Mouse (Mus musculus) kidney, embryonic 14.5 days (tissue): Measurements from ENCODE around the gene Ankrd39. TPM values are rescaled to one million over a fixed set of nuclear protein-coding genes. Genes with fewer than 3 reads are reported as not detected.

Source experiments
- ATAC-seq: fragments of 200-750 bp; cut with Nextera tagmentation; 2 replicates; pipeline ENCODE4 v1.8.0; 2017; ENCODE audit warnings: moderate number of reproducible peaks, mild to moderate bottlenecking, moderate TSS enrichment, moderate library complexity; ENCODE audit not compliant: low FRiP score, low TSS enrichment
- H3K27ac ChIP-seq: fragments of 300-500 bp; sonication (generic); 2 replicates; pipeline ENCODE4 v1.5.1; 2014; ENCODE audit warnings: low read depth, mild to moderate bottlenecking, low read length, moderate library complexity, mixed read lengths
- H3K27me3 ChIP-seq: fragments of 300-500 bp; sonication (generic); 2 replicates; pipeline ENCODE4 v1.6.1; 2014; ENCODE audit warnings: mild to moderate bottlenecking, low read length; ENCODE audit not compliant: control insufficient read depth, insufficient read depth
- H3K36me3 ChIP-seq: fragments of 300-500 bp; sonication (generic); 2 replicates; pipeline ENCODE4 v1.6.1; 2014; ENCODE audit warnings: low read length, mixed read lengths; ENCODE audit not compliant: control insufficient read depth, insufficient read depth
- H3K4me1 ChIP-seq: fragments of 300-500 bp; sonication (generic); 2 replicates; pipeline ENCODE4 v1.6.1; 2014; ENCODE audit warnings: low read length, mixed read lengths; ENCODE audit not compliant: control insufficient read depth, insufficient read depth
- H3K4me2 ChIP-seq: fragments of 300-500 bp; sonication (generic); replicated peaks from 2 replicates; pipeline ENCODE4 v1.6.1; 2014; ENCODE audit warnings: low read depth, mild to moderate bottlenecking, low read length
- H3K4me3 ChIP-seq: fragments of 300-500 bp; sonication (generic); 2 replicates; pipeline ENCODE4 v1.5.1; 2014; ENCODE audit warnings: mild to moderate bottlenecking, low read length
- H3K9ac ChIP-seq: fragments of 300-500 bp; sonication (generic); 2 replicates; pipeline ENCODE4 v1.6.1; 2014; ENCODE audit warnings: low read depth, mild to moderate bottlenecking, low read length, moderate library complexity
- H3K9me3 ChIP-seq: fragments of 300-500 bp; sonication (generic); 2 replicates; pipeline ENCODE4 v1.6.1; 2016; ENCODE audit warnings: low read length; ENCODE audit not compliant: control insufficient read depth
- WGBS: fragments of 180-500 bp; shearing (Covaris S2); extraction: QIAGEN DNeasy Blood & Tissue Kit; methylation state at CpG from one replicate; pipeline ENCODE4 v1.1.7; 2014; 5-methylcytosine and 5-hydroxymethylcytosine counted together
- polyA plus RNA-seq: library from polyadenylated mRNA; unstranded; fragments of >200 nt; fragmentation: Nextera tagmentation; extraction: Ambion mirVana; gene quantifications from 2 replicates; pipeline ENCODE4 v1.2.1, GENCODE M21; 2014

Ankrd39 gene
- polyA plus RNA-seq, 1 experiment from 2014 or later = 22.7 TPM

- no peak overlapping the region for H3K9ac ChIP-seq
- peaks cover 68% of the 10 kb centered on the region for H3K36me3 ChIP-seq
- H3K4me2 ChIP-seq = no peak overlapping the region
- 49% methylated on average over 9 of the region's 9 CpGs for WGBS
- H3K27ac ChIP-seq = 0 out of 2 replicates have a peak overlapping the region, but pooled peaks have one; percentile 37
- ATAC-seq = peak; percentile 17; the same call in 1 of the 2 replicates
- no peaks in the 10 kb centered on the region for H3K27me3 ChIP-seq
- H3K4me1 ChIP-seq = no peaks in the 10 kb centered on the region
- H3K9me3 ChIP-seq = no peaks in the 10 kb centered on the region
- H3K4me3 ChIP-seq = no peak overlapping the region
Observed at GRCm38 (mm10) chr1:36523332-36524013, 23.8 kb downstream of the Ankrd39 start.

GRCm38 (mm10) chr1:36522210-36522609 is 25.0 kb downstream of the Ankrd39 start:
- Histone ChIP-seq H3K27ac (no peak overlapping the region), H3K4me3 (no peak overlapping the region), H3K4me1 (no peaks in the 10 kb centered on the region), H3K9me3 (no peaks in the 10 kb centered on the region), H3K9ac (no peak overlapping the region), H3K27me3 (no peaks in the 10 kb centered on the region), H3K36me3 (peaks cover 68% of the 10 kb centered on the region), H3K4me2 (no peak overlapping the region)
- no peak for ATAC-seq
- 90% methylated on average over 7 of the region's 7 CpGs for WGBS

- ATAC-seq = no peak
- no peak overlapping the region for H3K27ac ChIP-seq
- H3K27me3 ChIP-seq = no peaks in the 10 kb centered on the region
- 0 out of 2 replicates have a peak, but pooled peaks cover 3% of the 10 kb centered on the region for H3K4me1 ChIP-seq
- 70% methylated on average over 11 of the region's 11 CpGs for WGBS
- H3K36me3 ChIP-seq = peaks cover 57% of the 10 kb centered on the region
- H3K9me3 ChIP-seq = no peaks in the 10 kb centered on the region
- H3K4me3 ChIP-seq = no peak overlapping the region
- H3K4me2 ChIP-seq = no peak overlapping the region
- H3K9ac ChIP-seq = no peak overlapping the region
Observed at GRCm38 (mm10) chr1:36519626-36520025, 27.6 kb downstream of the Ankrd39 start.

GRCm38 (mm10) chr1:36518259-36518658 is 29.0 kb downstream of the Ankrd39 start:
- Histone ChIP-seq H3K27me3 (no peaks in the 10 kb centered on the region), H3K27ac (no peak overlapping the region), H3K4me3 (no peak overlapping the region), H3K9ac (no peak overlapping the region), H3K4me1 (peaks cover 15% of the 10 kb centered on the region), H3K36me3 (peaks cover 44% of the 10 kb centered on the region), H3K9me3 (no peaks in the 10 kb centered on the region), H3K4me2 (no peak overlapping the region)
- no peak for ATAC-seq
- 75% methylated on average over 3 of the region's 3 CpGs for WGBS

GRCm38 (mm10) chr1:36513718-36514117 is 33.5 kb downstream of the Ankrd39 start:
- WGBS = 50% methylated on average over 2 of the region's 2 CpGs

GRCm38 (mm10) chr1:36513310-36513709 is 33.9 kb downstream of the Ankrd39 start:
- H3K4me3 ChIP-seq = peak overlapping the region; percentile 92
- no peak overlapping the region for H3K27ac ChIP-seq
- 15% methylated on average over 1 of the region's 1 CpGs for WGBS
- no peak for ATAC-seq
- 0 out of 2 replicates have a peak, but pooled peaks cover 6% of the 10 kb centered on the region for H3K36me3 ChIP-seq
- H3K4me1 ChIP-seq = peaks cover 18% of the 10 kb centered on the region
- peak overlapping the region; percentile 69 for H3K4me2 ChIP-seq
- H3K9ac ChIP-seq = peak overlapping the region; percentile 89
- no peaks in the 10 kb centered on the region for H3K27me3 ChIP-seq
- no peaks in the 10 kb centered on the region for H3K9me3 ChIP-seq

More at GRCm38 (mm10) chr1:36513718-36514117, 33.5 kb downstream of the Ankrd39 start:
- H3K27me3 ChIP-seq = no peaks in the 10 kb centered on the region
- peak overlapping the region; percentile 69 for H3K4me2 ChIP-seq
- H3K9me3 ChIP-seq = no peaks in the 10 kb centered on the region
- H3K9ac ChIP-seq = peak overlapping the region; percentile 89; the same call in 1 of the 2 replicates
- H3K4me1 ChIP-seq = peaks cover 18% of the 10 kb centered on the region
- H3K4me3 ChIP-seq = peak overlapping the region; percentile 92
- ATAC-seq = no peak
- no peak overlapping the region for H3K27ac ChIP-seq
- 0 out of 2 replicates have a peak, but pooled peaks cover 6% of the 10 kb centered on the region for H3K36me3 ChIP-seq

GRCm38 (mm10) chr1:36512966-36513280 is 34.3 kb downstream of the Ankrd39 start:
- peak overlapping the region; percentile 78; the same call in 1 of the 2 replicates for H3K27ac ChIP-seq
- H3K36me3 ChIP-seq = peaks cover 6% of the 10 kb centered on the region; the same call in 1 of the 2 replicates
- H3K4me1 ChIP-seq = peaks cover 18% of the 10 kb centered on the region
- peak overlapping the region; percentile 69 for H3K4me2 ChIP-seq
- H3K4me3 ChIP-seq = peak overlapping the region; percentile 92
- no peaks in the 10 kb centered on the region for H3K9me3 ChIP-seq
- H3K9ac ChIP-seq = peak overlapping the region; percentile 89
- H3K27me3 ChIP-seq = no peaks in the 10 kb centered on the region
- no peak for ATAC-seq
- under 1% methylated on average over 16 of the region's 16 CpGs for WGBS

- Histone ChIP-seq H3K27me3 (no peaks in the 10 kb centered on the region), H3K4me1 (peaks cover 18% of the 10 kb centered on the region), H3K36me3 (peaks cover 10% of the 10 kb centered on the region), H3K9me3 (no peaks in the 10 kb centered on the region), H3K4me3 (peak overlapping the region; percentile 92), H3K9ac (peak overlapping the region; percentile 89), H3K4me2 (peak overlapping the region; percentile 69), H3K27ac (peak overlapping the region; percentile 98)
- peak; percentile 72 for ATAC-seq
- WGBS = under 1% methylated on average over 77 of the region's 126 CpGs
Observed at GRCm38 (mm10) chr1:36512089-36512965, 34.9 kb downstream of the Ankrd39 start.
